Mouse (Mus musculus): Measurements from ENCODE around the gene Timm8a2.

Gene Timm8a2

GRCm38 (mm10) chr14:122034451-122034850 is at the start of gene Timm8a2:
Timm8a2 (plus strand) TSS chr14:122034674.
- DNase-seq (ENCODE audit: low spot score in 2 of 2): no peak

- DNase-seq (ENCODE audit: low spot score in 2 of 2): no peak
Measured at GRCm38 (mm10) chr14:121985477-121985876, 49.0 kb upstream of the Timm8a2 start.

- no peak for DNase-seq (ENCODE audit: low spot score in 2 of 2)
Measured at GRCm38 (mm10) chr14:121986028-121986427, 48.4 kb upstream of the Timm8a2 start.

- DNase-seq (ENCODE audit: low spot score in 2 of 2): no peak
Measured at GRCm38 (mm10) chr14:121987287-121987686, 47.2 kb upstream of the Timm8a2 start.

- peak in 1 of 2 experiments; percentile 29 for DNase-seq (ENCODE audit: low spot score in 2 of 2)
Measured at GRCm38 (mm10) chr14:121987691-121988090, 46.8 kb upstream of the Timm8a2 start.

GRCm38 (mm10) chr14:121989331-121989730 is 45.1 kb upstream of the Timm8a2 start:
- DNase-seq (ENCODE audit: low spot score in 2 of 2): no peak

- no peak for DNase-seq (ENCODE audit: low spot score in 2 of 2)
Measured at GRCm38 (mm10) chr14:121989869-121990268, 44.6 kb upstream of the Timm8a2 start.

GRCm38 (mm10) chr14:121990897-121991296 is 43.6 kb upstream of the Timm8a2 start:
- DNase-seq (ENCODE audit: low spot score in 2 of 2): no peak

GRCm38 (mm10) chr14:121991921-121992320 is 42.6 kb upstream of the Timm8a2 start:
- DNase-seq (ENCODE audit: low spot score in 2 of 2): no peak

- DNase-seq (ENCODE audit: low spot score in 2 of 2): no peak
Measured at GRCm38 (mm10) chr14:121992395-121993280, 41.8 kb upstream of the Timm8a2 start.

GRCm38 (mm10) chr14:121993616-121994015 is 40.9 kb upstream of the Timm8a2 start:
- no peak for DNase-seq (ENCODE audit: low spot score in 2 of 2)

GRCm38 (mm10) chr14:121994171-121994700 is 40.2 kb upstream of the Timm8a2 start:
- DNase-seq (ENCODE audit: low spot score in 2 of 2): no peak

GRCm38 (mm10) chr14:121994846-121995556 is 39.5 kb upstream of the Timm8a2 start:
- no peak for DNase-seq (ENCODE audit: low spot score in 2 of 2)

GRCm38 (mm10) chr14:121995557-121995870 is 39.0 kb upstream of the Timm8a2 start:
- DNase-seq (ENCODE audit: low spot score in 2 of 2): no peak

- DNase-seq (ENCODE audit: low spot score in 2 of 2): no peak
Measured at GRCm38 (mm10) chr14:121996786-121997185, 37.7 kb upstream of the Timm8a2 start.

- no peak for DNase-seq (ENCODE audit: low spot score in 2 of 2)
Measured at GRCm38 (mm10) chr14:121999455-121999854, 35.0 kb upstream of the Timm8a2 start.

GRCm38 (mm10) chr14:122000346-122001105 is 33.9 kb upstream of the Timm8a2 start:
- DNase-seq (ENCODE audit: low spot score in 2 of 2): no peak

GRCm38 (mm10) chr14:122002224-122002623 is 32.2 kb upstream of the Timm8a2 start:
- DNase-seq (ENCODE audit: low spot score in 2 of 2): no peak

- DNase-seq (ENCODE audit: low spot score in 2 of 2): no peak
Measured at GRCm38 (mm10) chr14:122003812-122004211, 30.7 kb upstream of the Timm8a2 start.

- DNase-seq (ENCODE audit: low spot score in 2 of 2): no peak
Measured at GRCm38 (mm10) chr14:122008261-122008660, 26.2 kb upstream of the Timm8a2 start.

GRCm38 (mm10) chr14:122009502-122009901 is 25.0 kb upstream of the Timm8a2 start:
- DNase-seq (ENCODE audit: low spot score in 2 of 2): peak; percentile 40 to 81

GRCm38 (mm10) chr14:122010301-122010700 is 24.2 kb upstream of the Timm8a2 start:
- DNase-seq (ENCODE audit: low spot score in 2 of 2): no peak
